Mouse (Mus musculus): ENCODE results near the gene Avl9. TPM values are rescaled to one million over a fixed set of nuclear protein-coding genes. Genes with fewer than 3 reads are reported as not detected.
A peak's percentile ranks its signal among the peaks of the same experiment; 100 is the strongest.

Avl9 gene
- total RNA-seq, 2 experiments from 2014 or later = 19.7 to 23.2 TPM

DNA sequence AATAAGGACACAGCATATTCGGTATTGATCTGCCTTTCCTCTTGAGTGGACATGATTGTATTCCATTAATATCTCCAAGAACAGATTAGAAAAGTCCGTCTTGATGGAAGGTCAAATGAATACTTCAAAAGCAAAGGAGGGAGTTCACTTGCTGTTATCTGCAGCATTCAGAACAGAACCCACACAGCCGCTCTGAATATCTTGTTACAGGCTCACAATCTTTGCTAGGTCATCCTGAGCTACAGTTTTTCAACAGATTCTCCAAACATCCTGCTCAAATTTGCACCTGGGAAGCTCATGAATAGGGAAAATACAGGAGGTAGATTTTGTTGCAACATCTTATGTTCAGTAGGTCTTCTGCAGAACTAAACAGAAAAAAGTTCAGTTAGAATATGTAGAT, 74.6 kb downstream of the Avl9 start:
- peak; percentile 63 for ATAC-seq (replicated peaks; ENCODE audit: poor library complexity)

DNA sequence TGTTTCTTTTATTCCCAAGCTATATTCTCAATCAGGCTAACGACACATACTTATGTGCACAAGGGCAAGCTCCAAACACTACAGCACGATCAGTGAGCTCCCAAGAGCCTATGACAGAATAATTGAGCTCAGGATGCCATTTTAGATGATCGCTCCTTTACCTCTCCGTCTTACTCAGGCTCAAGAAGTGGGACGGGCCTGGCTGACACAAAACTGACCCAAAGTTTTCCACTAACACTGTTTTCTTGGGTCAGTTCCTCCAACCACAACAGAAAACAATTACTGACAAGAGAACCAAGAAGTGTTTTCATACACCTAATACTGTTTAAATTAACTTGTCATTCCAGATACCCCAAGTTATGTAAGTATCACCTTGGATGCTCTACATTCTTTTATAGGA, 80.1 kb downstream of the Avl9 start:
- ATAC-seq (replicated peaks; ENCODE audit: poor library complexity) = no peak

- no peak for ATAC-seq (replicated peaks; ENCODE audit: poor library complexity)
Observed at GRCm38 (mm10) chr6:56796232-56796631, 81.5 kb downstream of the Avl9 start.

GRCm38 (mm10) chr6:56796668-56797141, 82.0 kb downstream of the Avl9 start:
- ATAC-seq (replicated peaks; ENCODE audit: poor library complexity) = peak; percentile 37

- peak; percentile 87 for ATAC-seq (replicated peaks; ENCODE audit: poor library complexity)
Observed at GRCm38 (mm10) chr6:56797311-56798151, 82.8 kb downstream of the Avl9 start, which contains the start of gene Kbtbd2. Kbtbd2 (minus strand) TSS chr6:56797813.

DNA sequence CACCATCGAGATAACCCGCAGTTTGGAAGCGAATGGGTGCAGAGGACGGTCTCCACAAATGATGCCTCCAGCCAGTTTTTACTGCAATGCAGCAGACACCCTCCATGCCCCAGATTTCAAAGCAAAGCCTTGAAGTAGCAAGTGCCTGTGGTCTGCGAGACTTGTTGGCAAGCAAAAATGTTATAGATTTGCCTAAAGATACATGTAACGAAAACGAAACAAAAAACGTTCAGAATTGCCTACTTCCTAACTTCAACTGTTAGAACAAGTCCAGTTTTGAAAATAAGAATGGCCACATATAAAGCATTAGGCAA, 83.4 kb downstream of the Avl9 start:
- no peak for ATAC-seq (replicated peaks; ENCODE audit: poor library complexity)

DNA sequence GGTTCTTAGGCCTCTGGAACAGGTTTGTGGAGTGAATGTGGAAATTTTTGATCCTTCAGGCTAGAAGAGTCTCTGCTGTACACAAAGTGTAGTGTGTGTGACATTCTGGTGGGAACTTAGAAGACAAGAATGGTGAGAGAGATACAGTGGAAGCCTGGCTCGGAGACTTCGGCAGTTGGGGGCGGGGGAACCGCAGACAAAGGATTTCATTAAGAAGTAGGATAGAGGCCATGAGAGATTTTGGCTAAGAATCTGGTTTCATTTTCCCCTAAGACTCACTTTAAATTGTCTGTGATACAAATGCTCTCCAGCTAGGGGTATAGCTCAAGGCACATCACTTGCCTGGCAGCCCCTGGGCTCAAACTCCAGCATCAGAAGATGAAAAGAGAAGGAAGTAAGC, 90.3 kb downstream of the Avl9 start:
- no peak for ATAC-seq (replicated peaks; ENCODE audit: poor library complexity)

DNA sequence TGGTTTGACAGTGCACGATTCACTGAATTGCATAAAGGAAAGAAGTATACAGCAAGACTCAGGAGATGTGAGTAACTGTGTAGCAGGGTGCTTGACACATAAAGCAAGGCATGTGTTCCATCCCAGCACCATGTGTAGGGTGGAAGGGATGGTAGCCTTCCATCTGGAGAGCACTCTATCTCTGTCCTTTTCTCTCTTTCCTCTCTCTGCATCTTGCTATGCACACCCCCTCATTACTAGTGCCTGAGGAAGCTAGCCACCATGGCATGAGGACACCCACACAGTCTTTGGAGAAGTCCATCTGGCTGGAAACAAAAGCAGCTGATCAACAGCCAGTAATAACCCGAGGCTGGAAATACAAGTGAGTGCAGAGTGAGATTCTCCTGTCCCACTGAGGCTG, 91.5 kb downstream of the Avl9 start:
- ATAC-seq (replicated peaks; ENCODE audit: poor library complexity) = no peak

GRCm38 (mm10) chr6:56808656-56809055, 94.0 kb downstream of the Avl9 start:
- ATAC-seq (replicated peaks; ENCODE audit: poor library complexity) = peak; percentile 98

Other genes with a start within 250 kb of the Avl9 start
- gene Pde1c, start 145.8 kb upstream of the Avl9 start, total RNA-seq (2015) = 0.29 and 0.39 TPM in 2 replicates
- 0.71 TPM in 1 of 2 replicates, not detected in the other for gene Pde1c, start 145.8 kb upstream of the Avl9 start, total RNA-seq (2017)
- gene Lsm5, start 10.2 kb upstream of the Avl9 start, total RNA-seq (2015) = 103 and 126 TPM in 2 replicates
- gene Lsm5, start 10.2 kb upstream of the Avl9 start, total RNA-seq (2017) = 135 and 200 TPM in 2 replicates
- gene Kbtbd2, start 82.9 kb downstream of the Avl9 start, total RNA-seq (2015) = 32.0 and 32.6 TPM in 2 replicates
- gene Kbtbd2, start 82.9 kb downstream of the Avl9 start, total RNA-seq (2017) = 32.5 and 33.5 TPM in 2 replicates
- gene Fkbp9, start 117.2 kb downstream of the Avl9 start, total RNA-seq (2015) = 4.3 and 5.1 TPM in 2 replicates
- gene Fkbp9, start 117.2 kb downstream of the Avl9 start, total RNA-seq (2017) = 11.6 and 12.1 TPM in 2 replicates
- gene Nt5c3, start 209.0 kb downstream of the Avl9 start, total RNA-seq (2015) = 87.8 and 89.5 TPM in 2 replicates
- 51.0 and 57.2 TPM in 2 replicates for gene Nt5c3, start 209.0 kb downstream of the Avl9 start, total RNA-seq (2017)
- 0.29 and 0.37 TPM in 2 replicates for gene Vmn1r4, start 209.1 kb downstream of the Avl9 start, total RNA-seq (2015)
- 0.54 and 0.58 TPM in 2 replicates for gene Vmn1r4, start 209.1 kb downstream of the Avl9 start, total RNA-seq (2017)